9 mouse cellular contexts compared by ENCODE assay signal in the genomic region with DNA sequence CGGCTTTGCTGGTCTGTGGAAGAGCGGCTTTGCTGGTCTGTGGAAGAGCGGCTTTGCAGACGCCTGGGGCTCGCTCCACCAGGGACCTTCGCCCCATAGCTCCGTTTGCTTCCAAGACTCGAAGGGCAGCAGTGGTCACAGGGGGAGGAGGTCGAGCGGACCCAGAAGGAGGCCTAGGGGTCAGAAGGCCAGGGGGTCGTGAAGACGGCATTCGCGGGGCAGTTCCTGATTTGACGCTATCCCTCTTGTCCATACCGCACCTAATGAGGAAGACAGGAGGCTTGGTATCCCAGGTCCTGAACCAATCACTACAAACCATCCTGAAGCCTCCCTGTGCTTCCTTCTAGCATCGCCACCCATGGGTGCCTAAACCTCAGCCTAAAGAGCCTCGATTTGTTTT. TPM values are rescaled to one million over a fixed set of nuclear protein-coding genes. Genes with fewer than 3 reads are reported as not detected.
DNase-seq lines count a peak whose midpoint lies in the region; ATAC-seq and TF ChIP-seq lines count a peak whose summit lies in the region.
"Had no signal": no experiment of that assay in that cellular context is flagged by ENCODE, and none has a peak within 500 bp of the region (broad histone marks: within the 10 kb centered on the region; RNA-seq: fewer than 3 reads in every experiment).

No protein-coding gene starts in this region.

- H3K9me3 ChIP-seq in forebrain, embryonic 14.5 days (replicated peaks; ENCODE audit: control insufficient read depth, low read length), result no peaks in the 10 kb centered on the region
- no peaks in the 10 kb centered on the region for H3K9me3 ChIP-seq in intestine, postnatal 0 days (ENCODE audit: control insufficient read depth)
- no peaks in the 10 kb centered on the region for H3K9me3 ChIP-seq in neural tube, embryonic 13.5 days

- H3K9ac ChIP-seq in forebrain, embryonic 14.5 days (ENCODE audit: low read length), result peak overlapping the region; percentile 95
- no peak overlapping the region; the same call in 1 of the 2 replicates for H3K9ac ChIP-seq in intestine, postnatal 0 days (ENCODE audit: low read depth, low read length)
- peak overlapping the region; percentile 94 for H3K9ac ChIP-seq in neural tube, embryonic 13.5 days
- H3K9ac ChIP-seq: liver, embryonic 14.5 days had no signal

- peak overlapping the region; percentile 87 for H3K27ac ChIP-seq in left cerebral cortex, adult 2 months
- H3K27ac ChIP-seq in forebrain, embryonic 14.5 days (ENCODE audit: low read depth, low read length), result peak overlapping the region; percentile 96
- no peak overlapping the region for H3K27ac ChIP-seq in intestine, postnatal 0 days (ENCODE audit: low read depth, low read length)
- peak overlapping the region; percentile 96 for H3K27ac ChIP-seq in neural tube, embryonic 13.5 days (replicated peaks)
- H3K27ac ChIP-seq: liver, embryonic 14.5 days had no signal

- H3K4me1 ChIP-seq in forebrain, embryonic 14.5 days (ENCODE audit: control insufficient read depth, insufficient read depth, low read length), result peaks cover 37% of the 10 kb centered on the region
- H3K4me1 ChIP-seq in intestine, postnatal 0 days (replicated peaks; ENCODE audit: control insufficient read depth, insufficient read depth, low read length), result peaks cover 16% of the 10 kb centered on the region
- H3K4me1 ChIP-seq in neural tube, embryonic 13.5 days (replicated peaks), result peaks cover 50% of the 10 kb centered on the region

- H3K36me3 ChIP-seq in forebrain, embryonic 14.5 days (ENCODE audit: control insufficient read depth, insufficient read depth, low read length), result peaks cover 15% of the 10 kb centered on the region
- no peaks in the 10 kb centered on the region for H3K36me3 ChIP-seq in intestine, postnatal 0 days (ENCODE audit: control insufficient read depth, insufficient read depth)
- peaks cover 11% of the 10 kb centered on the region for H3K36me3 ChIP-seq in neural tube, embryonic 13.5 days

- peak overlapping the region; percentile 79 for H3K4me3 ChIP-seq in left cerebral cortex, adult 2 months
- peak overlapping the region; percentile 71 for H3K4me3 ChIP-seq in forebrain, embryonic 14.5 days (ENCODE audit: low read depth, low read length)
- H3K4me3 ChIP-seq in intestine, postnatal 0 days (ENCODE audit: low read depth, low read length), result peak overlapping the region; percentile 46
- H3K4me3 ChIP-seq in neural tube, embryonic 13.5 days, result peak overlapping the region; percentile 69

- ATAC-seq in forebrain, embryonic 14.5 days, result peak; percentile 11
- ATAC-seq in intestine, postnatal 0 days, result no peak
- peak; percentile 6 for ATAC-seq in neural tube, embryonic 13.5 days (ENCODE audit: low read depth)

- H3K27me3 ChIP-seq in forebrain, embryonic 14.5 days (replicated peaks; ENCODE audit: control insufficient read depth, insufficient read depth, low read length), result no peaks in the 10 kb centered on the region
- peaks cover 21% of the 10 kb centered on the region for H3K27me3 ChIP-seq in intestine, postnatal 0 days (replicated peaks; ENCODE audit: control insufficient read depth, insufficient read depth, low read length)
- H3K27me3 ChIP-seq in neural tube, embryonic 13.5 days, result peaks cover 8% of the 10 kb centered on the region; the same call in 1 of the 2 replicates

- H3K4me2 ChIP-seq in forebrain, embryonic 14.5 days (ENCODE audit: low read length), result peak overlapping the region; percentile 83
- peak overlapping the region; percentile 72 for H3K4me2 ChIP-seq in intestine, postnatal 0 days (replicated peaks; ENCODE audit: low read depth)
- H3K4me2 ChIP-seq in neural tube, embryonic 13.5 days, result peak overlapping the region; percentile 95

- no peak for DNase-seq in left cerebral cortex, adult 2 months (ENCODE audit: extremely low spot score in 1 of 2, low spot score in 2 of 2)
- no peak for DNase-seq in left cerebral cortex, adult 8-10 months (ENCODE audit: low spot score in 2 of 2)
- DNase-seq in forebrain, embryonic 14.5 days (ENCODE audit: low spot score), result no peak
- DNase-seq in c-Kit-positive CD71-positive TER-119-positive erythroid progenitor cells, embryonic 14.5 days (ENCODE audit: low spot score), result no peak
- no peak for DNase-seq in lung, postnatal 36 days
- DNase-seq: thymus, adult 2 months had no signal

- no peak for TF ChIP-seq CTCF in left cerebral cortex, adult 2 months (IDR thresholded peaks at IDR 0.05)
- no peak for TF ChIP-seq CTCF in intestine, postnatal 0 days (IDR thresholded peaks at IDR 0.05; ENCODE audit: low read depth)

- 4% methylated on average over 18 of the region's 18 CpGs for WGBS in forebrain, embryonic 14.5 days
- WGBS in intestine, postnatal 0 days, result 11% methylated on average over 18 of the region's 18 CpGs
- WGBS in neural tube, embryonic 13.5 days, result 6% methylated on average over 18 of the region's 18 CpGs

- intact Hi-C loops in left cerebral cortex, adult 2 months (cut with DNase I), result no loop called here

RNA-seq across cellular contexts. Expression of gene Prr36, which starts 1.0 kb away (rescaled TPM):
- 10 to 100 TPM; 42.9 to 46.0 TPM for total RNA-seq in left cerebral cortex, adult 2 months (2021)
- total RNA-seq in left cerebral cortex, adult 8-10 months (2022), result 10 to 100 TPM; 34.4 to 40.8 (median 36.8) TPM
- polyA plus RNA-seq in forebrain, embryonic 14.5 days (2014; fragmentation: Nextera tagmentation; extraction: Ambion mirVana), result 25.3 and 38.7 TPM in 2 replicates
- polyA plus RNA-seq in intestine, postnatal 0 days (2015; fragmentation: Nextera tagmentation; extraction: Ambion mirVana), result 0.99 and 1.1 TPM in 2 replicates
- 41.1 and 49.7 TPM in 2 replicates for polyA plus RNA-seq in neural tube, embryonic 13.5 days (2015; fragmentation: Nextera tagmentation; extraction: Ambion mirVana)

RNA-seq across cellular contexts. Expression of gene Lrrc8e, which starts 10.3 kb away (rescaled TPM):
- total RNA-seq in left cerebral cortex, adult 2 months (2021), result not detected
- under 1 TPM in 1 of 4 experiments, not detected in 3; 0.09 TPM for total RNA-seq in left cerebral cortex, adult 8-10 months (2022)
- not detected in 2 replicates for polyA plus RNA-seq in forebrain, embryonic 14.5 days (2014; fragmentation: Nextera tagmentation; extraction: Ambion mirVana)
- polyA plus RNA-seq in intestine, postnatal 0 days (2015; fragmentation: Nextera tagmentation; extraction: Ambion mirVana), result 2.8 and 3.3 TPM in 2 replicates
- 0.25 TPM in 1 of 2 replicates, not detected in the other for polyA plus RNA-seq in neural tube, embryonic 13.5 days (2015; fragmentation: Nextera tagmentation; extraction: Ambion mirVana)

RNA-seq across cellular contexts. Expression of gene Map2k7, which starts 22.2 kb away (rescaled TPM):
- 10 to 100 TPM; 98.1 to 99.1 TPM for total RNA-seq in left cerebral cortex, adult 2 months (2021)
- total RNA-seq in left cerebral cortex, adult 8-10 months (2022), result 100 to 1,000 TPM in 3 of 4 experiments, 10 to 100 TPM in 1; 96.7 to 124 (median 103) TPM
- polyA plus RNA-seq in forebrain, embryonic 14.5 days (2014; fragmentation: Nextera tagmentation; extraction: Ambion mirVana), result 20.3 and 22.7 TPM in 2 replicates
- polyA plus RNA-seq in intestine, postnatal 0 days (2015; fragmentation: Nextera tagmentation; extraction: Ambion mirVana), result 14.3 and 16.6 TPM in 2 replicates
- 36.9 and 38.9 TPM in 2 replicates for polyA plus RNA-seq in neural tube, embryonic 13.5 days (2015; fragmentation: Nextera tagmentation; extraction: Ambion mirVana)

RNA-seq across cellular contexts. Expression of gene Gm49320, which starts 22.4 kb away (rescaled TPM):
- 1 to 10 TPM in 1 of 2 experiments, not detected in 1; 1.8 TPM for total RNA-seq in left cerebral cortex, adult 2 months (2021)
- total RNA-seq in left cerebral cortex, adult 8-10 months (2022), result 1 to 10 TPM in 3 of 4 experiments, under 1 TPM in 1; 0.13 to 1.8 (median 1.4) TPM
- polyA plus RNA-seq in forebrain, embryonic 14.5 days (2014; fragmentation: Nextera tagmentation; extraction: Ambion mirVana), result 0.51 TPM in 1 of 2 replicates, not detected in the other
- 0.20 and 0.74 TPM in 2 replicates for polyA plus RNA-seq in intestine, postnatal 0 days (2015; fragmentation: Nextera tagmentation; extraction: Ambion mirVana)
- 1.6 and 1.9 TPM in 2 replicates for polyA plus RNA-seq in neural tube, embryonic 13.5 days (2015; fragmentation: Nextera tagmentation; extraction: Ambion mirVana)

RNA-seq across cellular contexts. Expression of gene Tgfbr3l, which starts 31.7 kb away (rescaled TPM):
- total RNA-seq in left cerebral cortex, adult 2 months (2021), result 10 to 100 TPM in 1 of 2 experiments, 1 to 10 TPM in 1; 8.2 to 10.5 TPM
- 10 to 100 TPM in 3 of 4 experiments, 1 to 10 TPM in 1; 9.2 to 17.6 (median 12.5) TPM for total RNA-seq in left cerebral cortex, adult 8-10 months (2022)
- 2.1 and 2.8 TPM in 2 replicates for polyA plus RNA-seq in forebrain, embryonic 14.5 days (2014; fragmentation: Nextera tagmentation; extraction: Ambion mirVana)
- 0.87 and 2.1 TPM in 2 replicates for polyA plus RNA-seq in intestine, postnatal 0 days (2015; fragmentation: Nextera tagmentation; extraction: Ambion mirVana)
- 3.3 and 7.0 TPM in 2 replicates for polyA plus RNA-seq in neural tube, embryonic 13.5 days (2015; fragmentation: Nextera tagmentation; extraction: Ambion mirVana)

Comparison
In these comparisons a context has a peak if more than half of its experiments do, and no peak if none do; other contexts are left out.
1. RNA of gene Prr36, which starts 1.0 kb away (polyA plus RNA-seq): 41.1 to 49.7 TPM in neural tube, embryonic 13.5 days and 25.3 to 38.7 TPM in forebrain, embryonic 14.5 days; 0.99 to 1.1 TPM in intestine, postnatal 0 days; every median in the first group is over 10 times any median in the second.
2. Peak in every context shown above with its lines, with median percentiles within 50 percentile points of each other: H3K4me3 ChIP-seq and H3K4me2 ChIP-seq.